Mouse (Mus musculus) testis, postnatal 14 days (tissue): ENCODE measurements at regions not wholly inside any gene's neighbourhood (a gene's known extent, or its start where the extent isn't known, plus 50 kb on each side); places are given as distances from the start of the nearest gene placed in this dataset.

Experiments
- DNase-seq: peaks from one replicate; pipeline ENCODE4 v3.0.0; 2021; ENCODE audit warnings: low spot score

DNA sequence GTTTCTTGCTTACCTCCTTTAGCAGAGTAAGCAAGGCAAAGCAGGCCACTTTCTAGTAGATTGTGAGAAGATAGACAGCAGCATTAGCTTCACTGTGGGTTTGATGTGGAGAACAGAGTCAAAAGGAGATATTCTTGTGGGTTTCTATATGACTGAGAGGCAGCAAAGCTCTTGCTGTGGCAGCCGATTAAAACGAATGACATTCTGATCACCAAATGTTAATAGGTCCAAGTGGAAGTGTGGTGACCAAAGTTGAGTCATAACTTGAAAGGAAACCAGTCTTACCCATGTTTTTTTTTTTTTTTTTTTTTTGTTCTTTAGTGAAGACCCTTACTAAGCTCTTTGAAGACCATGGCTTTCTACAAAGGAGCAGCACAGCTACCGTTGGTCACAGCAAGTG, 245.3 kb upstream of the Prep start:
- no peak for DNase-seq

DNA sequence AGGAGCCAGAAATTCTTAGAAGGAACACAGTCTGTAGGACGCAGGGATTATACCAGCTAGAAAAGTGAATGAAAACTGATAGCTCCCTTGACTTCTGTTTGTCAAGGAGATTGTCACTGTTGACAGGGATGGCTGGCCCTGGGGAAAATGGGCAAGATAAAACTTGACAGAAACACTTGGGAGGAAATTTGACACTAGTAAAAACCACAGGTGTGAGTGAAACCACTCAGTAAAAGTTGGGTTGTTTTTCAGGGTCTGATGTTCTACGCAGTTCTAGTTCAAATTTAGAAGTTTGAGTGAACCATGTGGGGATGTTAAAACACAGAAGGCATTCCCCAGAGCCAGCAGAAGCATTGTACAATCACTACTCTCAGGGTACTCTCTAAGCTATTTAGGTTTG, 246.6 kb upstream of the Prep start:
- no peak for DNase-seq

DNA sequence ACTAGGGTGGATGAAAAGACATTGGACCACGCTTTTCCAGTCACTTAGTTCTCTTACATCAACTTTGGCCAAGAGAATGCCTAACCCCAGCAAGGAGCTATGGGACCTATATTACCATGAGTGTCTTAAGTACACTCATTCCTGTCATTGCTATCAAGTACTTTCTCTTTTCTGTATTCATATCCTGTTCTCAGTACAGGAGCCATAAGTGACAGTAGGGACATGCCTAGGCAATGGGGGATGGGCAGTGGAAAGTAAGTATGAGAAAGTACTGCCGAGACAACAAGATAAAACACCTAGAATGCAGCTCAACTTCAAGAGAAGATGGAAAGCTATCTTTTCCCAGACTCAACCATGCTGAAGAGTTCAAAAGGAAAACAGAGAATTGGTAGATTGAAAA, 247.6 kb upstream of the Prep start:
- DNase-seq: no peak

DNA sequence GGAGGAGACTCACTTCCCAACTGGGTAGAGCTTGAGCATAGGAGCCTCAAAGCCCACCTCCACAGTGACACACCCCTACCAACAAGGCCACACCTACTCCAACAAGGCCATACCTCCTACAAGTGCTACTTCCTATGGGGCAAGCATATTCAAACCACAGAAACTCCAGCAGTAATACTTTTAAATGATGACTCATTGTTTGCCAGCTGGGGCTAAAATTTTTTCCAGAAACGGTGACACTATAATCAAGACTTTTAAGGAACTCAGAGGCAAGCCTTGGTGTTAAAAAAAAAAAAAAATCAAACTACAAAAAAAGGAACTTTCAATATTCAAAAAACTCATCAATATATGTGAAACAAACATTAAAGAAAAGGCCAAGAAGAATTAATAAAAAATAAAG, 248.4 kb upstream of the Prep start:
- DNase-seq: no peak

DNA sequence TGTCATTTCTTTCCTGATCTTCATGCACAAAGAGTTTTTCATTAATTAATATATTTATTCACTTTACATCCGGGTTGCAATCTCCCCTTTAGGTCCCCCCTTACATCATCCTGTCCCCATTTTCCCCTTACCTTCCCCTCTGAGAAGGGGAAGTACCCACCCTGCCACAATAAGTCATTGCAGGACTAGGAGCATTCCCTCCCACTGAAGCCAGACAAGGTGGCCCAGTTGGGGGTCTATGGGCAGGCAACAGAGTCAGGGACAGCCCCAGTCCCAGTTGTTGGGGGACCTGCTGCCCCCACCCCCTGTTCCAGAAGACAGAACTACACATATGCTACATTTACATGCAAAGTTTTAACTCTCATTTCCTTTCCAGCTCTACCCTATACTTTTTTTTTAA, 267.9 kb upstream of the Prdm1 start:
- no peak for DNase-seq

DNA sequence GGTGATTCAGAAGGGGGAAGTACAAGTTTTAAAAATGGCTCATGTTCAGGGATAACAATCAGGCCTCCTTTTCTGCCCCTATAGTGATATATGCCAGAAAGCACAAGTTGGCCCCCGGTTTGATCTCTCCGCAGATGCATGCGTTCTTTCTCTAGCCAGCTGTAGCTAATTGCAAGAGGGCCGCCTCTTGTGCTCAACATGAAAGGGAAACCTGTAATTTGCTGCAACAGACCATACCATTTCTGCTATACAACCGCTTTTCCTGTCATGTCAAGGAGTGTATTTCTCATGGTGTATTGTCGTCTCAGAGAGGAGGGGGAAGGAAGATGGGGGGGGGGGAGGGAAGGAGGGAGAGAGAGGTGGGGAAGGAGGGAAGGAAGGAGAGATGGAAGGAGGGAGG, 257.1 kb upstream of the Prdm1 start:
- DNase-seq: no peak

DNA sequence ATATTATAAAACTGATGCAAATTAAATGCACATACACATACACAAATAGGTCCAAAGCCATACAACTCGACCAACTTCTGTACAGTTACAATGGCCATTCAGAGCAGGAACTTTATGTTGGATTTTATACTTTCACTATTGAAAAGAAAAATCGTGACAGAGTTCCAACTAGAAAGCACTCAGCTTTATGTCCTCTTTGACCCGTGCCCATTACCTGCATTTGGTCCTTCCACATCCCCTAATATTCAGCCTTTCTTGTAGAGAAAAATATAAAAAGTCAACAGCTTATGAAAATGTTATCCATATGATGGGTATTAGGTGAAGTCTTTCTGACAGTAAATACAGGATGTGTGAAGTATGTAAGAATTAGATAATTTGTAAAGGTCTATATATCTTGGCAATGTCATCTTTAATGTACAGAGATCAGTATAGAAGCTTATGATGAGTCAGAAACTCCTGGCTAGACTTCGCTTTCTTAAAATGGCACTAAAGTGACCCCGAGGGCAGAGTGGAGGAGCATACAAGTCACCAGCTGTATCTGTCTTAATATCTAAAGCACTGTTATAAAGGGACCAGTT, 252.2 kb upstream of the Prdm1 start:
- DNase-seq: no peak

DNA sequence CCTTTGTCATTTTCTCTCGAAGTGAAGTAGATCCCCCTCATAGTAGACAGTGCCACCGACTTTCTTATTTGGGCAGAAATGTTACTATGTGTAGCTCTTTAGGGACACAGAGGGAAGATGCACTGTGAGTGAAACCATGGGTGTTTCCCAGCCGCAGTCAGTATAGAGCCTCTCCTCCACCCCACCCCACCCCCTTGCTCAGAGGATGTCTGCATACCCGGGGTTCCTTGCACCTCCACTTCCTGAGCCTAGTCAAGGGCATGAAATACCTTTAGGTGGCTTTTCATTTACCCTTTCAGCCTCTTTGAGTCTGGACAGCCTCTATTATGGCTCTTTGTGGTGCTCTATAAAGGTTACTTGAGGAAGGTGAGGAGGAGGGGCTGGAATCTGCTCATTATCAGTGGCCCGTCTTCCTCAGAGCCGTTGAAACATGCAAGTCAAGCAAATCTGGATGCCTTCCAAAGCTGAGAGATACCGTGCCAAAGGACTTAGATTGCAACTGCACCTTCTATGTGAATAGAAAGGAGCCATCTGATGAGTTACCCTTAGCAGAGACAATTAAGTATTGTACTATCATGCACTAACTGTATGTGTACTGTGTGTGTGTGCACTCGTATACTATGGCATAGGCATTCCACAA, 251.4 kb upstream of the Prdm1 start:
- DNase-seq: peak; percentile 6

DNA sequence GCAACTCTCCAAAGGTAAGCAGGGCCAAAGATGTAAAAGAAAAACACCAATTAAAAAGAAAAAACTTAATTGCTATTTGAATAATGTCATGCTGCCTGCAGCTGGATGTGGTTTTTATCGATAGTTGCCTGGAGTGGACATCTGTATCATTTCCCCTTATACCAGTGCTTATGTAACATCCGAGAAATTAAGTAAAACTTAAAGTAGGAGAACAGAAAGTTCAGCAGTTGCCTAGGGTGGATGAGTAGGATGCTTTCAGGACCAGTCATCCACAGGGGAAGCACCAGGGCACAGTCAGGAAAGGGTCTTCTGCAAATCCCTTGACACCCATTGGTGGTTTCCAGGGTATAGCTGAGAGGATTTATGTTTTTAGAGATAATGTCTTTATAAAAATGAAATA, 248.9 kb upstream of the Prdm1 start:
- DNase-seq: no peak

DNA sequence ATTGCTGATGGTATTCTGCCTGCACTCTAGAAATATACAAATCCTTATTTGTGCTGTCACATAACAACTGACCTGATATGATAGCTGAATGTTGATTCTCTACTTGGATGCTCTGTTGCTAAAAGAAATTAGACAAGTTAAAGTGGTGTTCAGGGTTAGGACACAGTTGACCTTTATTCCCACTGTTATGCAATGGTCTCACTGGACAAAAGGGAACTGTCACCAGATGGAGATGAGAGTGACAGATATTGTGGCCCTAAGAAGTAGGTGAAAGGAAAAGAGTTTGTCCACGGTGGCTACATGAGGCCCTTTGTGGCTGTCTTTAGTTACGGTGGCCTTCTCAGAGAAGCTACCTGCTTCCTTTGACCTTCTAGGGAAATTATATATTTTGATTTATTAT, 247.9 kb upstream of the Prdm1 start:
- DNase-seq: no peak

DNA sequence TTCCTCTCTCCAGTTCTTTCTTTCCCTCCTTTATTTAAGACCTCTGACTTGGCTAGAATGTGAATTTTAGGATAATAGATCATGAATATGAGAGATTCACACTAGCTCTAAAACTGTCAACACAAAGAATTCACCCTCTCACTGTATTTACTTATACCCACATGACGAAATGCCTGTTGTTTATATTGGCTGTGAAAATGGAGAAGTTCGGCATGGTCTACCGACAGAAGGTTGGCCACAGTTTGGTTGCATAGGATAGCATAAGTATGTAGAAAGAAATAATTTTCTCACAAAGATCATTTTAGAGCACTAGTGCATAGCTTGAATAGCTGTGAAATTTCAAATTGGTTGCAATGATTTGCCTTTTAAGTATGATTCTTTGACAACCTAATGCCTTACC, 237.2 kb upstream of the Prdm1 start:
- DNase-seq: no peak

DNA sequence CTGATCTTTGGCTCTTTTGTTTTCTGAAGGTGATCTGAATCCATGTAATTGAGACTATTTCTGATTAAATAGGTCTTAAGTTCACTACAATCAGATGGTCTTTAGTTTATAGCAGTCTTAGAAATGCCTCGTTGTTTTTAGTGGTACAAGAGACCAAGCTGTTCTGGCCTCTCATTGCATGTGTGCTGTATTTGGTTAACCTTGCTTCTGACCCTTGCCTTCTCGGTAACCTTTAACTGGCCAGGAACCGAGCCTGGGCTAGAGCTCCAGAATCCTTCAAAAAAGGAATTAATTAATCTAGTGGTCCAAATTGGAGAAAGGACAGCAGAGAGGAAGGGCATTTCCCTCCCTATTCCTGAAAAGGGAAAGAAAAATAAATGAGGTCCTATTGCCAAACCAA, 234.8 kb upstream of the Prdm1 start:
- DNase-seq: no peak

DNA sequence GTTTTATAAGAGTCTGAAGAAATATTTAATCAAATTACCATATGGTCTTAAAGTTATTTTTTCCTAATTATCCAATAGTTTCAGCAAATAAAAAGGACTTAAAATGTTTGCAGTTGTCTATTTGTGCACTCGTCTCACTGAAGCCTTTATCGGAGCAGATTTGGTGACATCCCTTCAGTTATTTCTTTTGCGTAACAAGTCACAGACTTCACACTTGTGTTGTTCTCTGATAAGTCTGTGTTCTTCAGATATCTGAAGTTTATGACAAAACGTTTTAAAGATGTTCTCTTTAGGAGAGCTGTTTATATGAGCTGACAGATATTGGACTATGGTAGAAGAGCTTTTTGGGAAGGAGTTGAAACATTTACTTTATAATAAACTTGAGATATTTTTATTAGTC, 233.8 kb upstream of the Prdm1 start:
- DNase-seq: no peak

DNA sequence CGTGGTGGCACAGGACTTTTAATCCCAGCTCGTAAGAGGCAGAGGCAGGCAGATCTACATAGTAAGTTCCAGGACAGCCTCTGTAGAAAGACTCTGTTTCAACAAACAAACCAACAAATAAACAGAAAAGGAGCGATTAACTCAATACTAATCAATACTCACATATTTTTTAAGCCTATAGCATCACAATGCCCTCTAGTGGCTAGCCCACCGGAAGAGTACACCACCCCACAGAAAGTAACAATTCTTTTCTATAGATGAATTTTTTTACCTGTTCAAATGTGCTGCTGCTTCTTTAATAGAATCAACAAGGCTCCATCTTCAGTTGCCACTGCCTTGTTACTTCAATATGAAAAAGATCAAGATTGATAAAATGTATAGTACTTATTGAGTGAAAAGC, 233.0 kb upstream of the Prdm1 start:
- DNase-seq: no peak

DNA sequence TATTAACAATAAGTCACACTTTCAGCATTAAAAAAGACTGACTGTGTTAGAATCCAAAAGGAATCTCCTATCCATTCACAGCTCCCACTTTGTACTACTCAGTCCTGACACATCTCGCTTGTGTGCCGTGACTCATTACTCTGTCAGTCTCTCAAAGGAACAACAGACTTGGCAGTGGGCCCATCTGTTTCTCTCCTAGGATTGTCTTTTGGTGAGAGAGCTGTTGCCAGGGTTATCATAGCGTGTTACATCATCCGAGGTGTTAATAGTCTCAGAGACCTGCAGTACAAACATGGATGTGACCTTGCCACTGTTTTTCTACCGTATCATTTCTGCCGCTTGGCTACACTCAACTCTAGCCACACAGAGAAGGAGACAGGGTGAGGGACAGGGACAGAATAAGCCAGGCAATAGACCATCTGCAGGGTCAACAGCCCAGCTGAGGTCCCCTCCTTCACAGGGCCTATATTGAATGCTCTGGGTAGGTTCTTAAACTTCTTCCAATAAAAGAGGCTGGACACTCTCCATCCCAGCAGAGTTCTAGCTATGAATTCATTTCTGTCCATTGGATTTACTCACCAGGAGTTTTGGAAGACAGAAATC, 227.2 kb upstream of the Prdm1 start:
- no peak for DNase-seq

DNA sequence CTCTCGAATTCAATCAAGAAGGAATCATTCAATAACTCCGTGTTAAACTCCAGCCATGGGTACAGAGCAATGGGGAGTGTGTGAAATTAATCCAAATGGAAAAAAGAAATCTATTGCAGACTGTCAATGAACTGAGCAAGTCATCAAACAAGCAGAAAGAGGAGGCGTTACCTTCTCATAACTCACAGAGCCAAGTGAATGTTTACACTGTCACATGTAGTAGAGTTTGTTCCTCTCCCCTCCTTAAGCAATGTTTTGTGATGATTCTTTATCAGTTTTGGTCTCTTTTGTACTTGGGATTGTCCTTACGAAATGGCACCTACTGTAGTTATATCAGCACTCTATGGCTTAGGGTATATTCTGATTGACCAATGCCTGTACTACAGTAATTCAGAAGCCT, 226.6 kb upstream of the Prdm1 start:
- no peak for DNase-seq

DNA sequence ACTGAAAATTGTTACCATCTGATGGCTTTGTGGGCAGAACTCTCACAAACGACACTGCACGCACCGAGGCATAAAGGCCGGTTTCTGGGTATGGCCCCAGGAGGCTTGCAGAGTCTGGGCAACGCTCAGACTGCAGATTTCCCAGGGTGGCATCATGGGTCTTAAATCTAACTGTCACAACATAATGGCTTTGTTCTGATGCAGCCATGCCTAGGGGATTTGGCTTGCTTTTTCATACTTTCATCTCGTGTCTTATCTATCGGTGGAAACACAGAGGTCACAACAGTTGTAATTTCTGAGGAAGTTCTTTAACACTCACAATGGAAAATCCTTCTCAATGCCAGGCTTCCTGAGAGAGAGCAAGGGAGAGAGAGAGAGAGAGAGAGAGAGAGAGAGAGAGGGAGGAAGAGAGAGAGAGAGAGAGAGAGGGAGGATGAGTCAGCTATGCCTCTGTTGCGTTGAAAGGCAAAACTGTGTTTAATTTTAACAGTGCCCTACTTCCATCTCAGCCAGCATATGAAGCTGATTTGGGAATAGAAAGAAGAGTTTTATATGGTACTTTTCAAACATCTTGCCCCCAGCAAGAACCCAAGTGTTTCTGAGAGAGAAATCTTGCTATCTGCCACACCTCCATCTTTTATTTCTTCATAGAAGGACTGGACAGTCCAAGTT, 224.6 kb upstream of the Prdm1 start:
- no peak for DNase-seq

DNA sequence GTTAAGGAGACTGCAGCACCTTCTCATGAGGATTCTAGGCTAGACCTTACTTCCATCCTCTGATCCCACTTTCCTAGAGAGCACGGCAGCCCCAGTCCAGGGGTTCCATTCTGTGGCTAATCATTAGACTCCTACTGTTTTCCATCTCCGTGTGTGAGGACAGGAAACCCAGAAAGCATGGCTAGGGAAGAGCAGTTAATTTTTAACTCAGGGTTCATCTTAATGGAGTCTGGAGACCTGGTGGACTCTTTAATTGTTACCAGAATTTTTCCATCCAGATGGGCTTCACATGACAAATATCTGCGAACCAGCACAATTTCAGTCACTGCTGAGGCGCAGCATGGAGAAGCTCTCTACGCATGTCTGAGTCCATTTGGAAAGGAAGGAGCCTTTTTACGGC, 222.8 kb upstream of the Prdm1 start:
- no peak for DNase-seq

DNA sequence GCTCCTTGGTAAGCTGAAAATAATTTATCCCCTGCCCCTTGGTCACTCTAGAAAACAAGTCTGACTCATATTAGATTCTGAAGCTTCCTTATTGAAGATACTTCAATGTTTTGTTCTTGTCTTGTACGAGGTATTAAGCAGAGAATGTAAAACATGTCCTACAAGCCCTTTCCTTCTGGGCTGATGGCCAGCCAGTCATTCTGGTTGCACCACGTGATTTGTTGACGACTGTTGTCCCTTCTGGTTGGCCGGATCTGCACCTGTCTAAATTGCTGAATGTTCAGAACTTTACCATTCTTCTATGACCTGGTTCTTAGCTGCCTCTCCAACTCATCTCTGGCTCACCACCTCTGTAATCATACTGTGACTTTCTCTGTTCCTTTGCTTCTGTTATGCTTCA, 220.9 kb upstream of the Prdm1 start:
- DNase-seq: no peak

DNA sequence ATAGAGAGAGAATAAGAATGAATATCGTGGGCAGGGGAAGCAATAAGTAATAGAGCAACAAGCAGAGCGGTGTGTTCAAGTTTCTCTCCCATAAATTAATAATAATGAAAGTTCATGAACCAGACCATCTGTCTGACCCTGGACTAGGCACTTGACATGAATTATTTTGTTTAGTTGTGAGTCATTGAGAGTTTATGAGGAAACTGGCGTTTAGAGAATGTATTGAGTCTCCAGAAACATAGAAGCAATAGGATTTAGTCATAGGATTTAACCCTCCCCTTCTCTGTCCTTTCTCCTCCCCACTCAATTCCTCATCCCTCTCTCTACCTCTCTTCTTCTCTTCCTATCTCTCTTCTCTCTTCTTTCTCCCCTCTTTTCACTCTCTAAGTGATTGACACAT, 219.1 kb upstream of the Prdm1 start:
- no peak for DNase-seq

DNA sequence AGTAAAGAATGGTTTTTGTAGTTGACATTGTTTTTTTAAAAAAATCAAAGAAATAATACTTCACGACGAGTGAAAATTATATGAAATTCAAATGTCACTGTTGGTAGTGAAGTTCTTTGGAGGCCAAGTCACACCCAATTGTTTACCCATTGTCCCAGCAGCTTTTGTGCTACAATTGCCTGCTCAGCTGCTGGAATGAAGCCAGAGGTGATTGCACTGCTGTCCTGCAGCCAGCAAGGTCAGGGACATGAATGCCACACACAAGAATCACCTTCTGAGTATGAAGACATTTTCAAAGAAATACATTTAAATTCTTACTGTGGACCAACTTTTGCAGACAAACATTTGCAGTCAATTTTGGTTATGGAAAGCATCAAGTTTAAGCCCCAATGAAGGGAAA, 215.9 kb upstream of the Prdm1 start:
- DNase-seq: no peak

DNA sequence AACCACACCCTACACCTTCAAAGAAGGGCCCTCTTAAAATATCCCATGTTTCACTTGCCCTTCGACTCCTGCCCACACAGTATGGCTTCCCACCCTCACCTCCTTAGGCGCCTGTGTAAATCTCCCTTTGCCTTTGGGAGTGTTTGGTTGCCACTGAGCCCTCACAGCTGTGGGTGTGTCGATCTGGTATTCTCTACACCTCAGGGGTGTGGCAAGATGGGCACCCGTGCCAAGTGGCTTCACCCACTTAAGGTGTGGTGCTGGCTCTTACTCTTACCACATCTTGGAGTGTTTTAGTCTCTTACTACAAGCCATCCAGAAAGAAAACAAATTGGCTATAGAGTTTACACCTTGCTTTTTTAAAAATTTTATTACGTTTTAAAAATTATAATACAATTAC, 205.3 kb upstream of the Prdm1 start:
- DNase-seq: no peak

DNA sequence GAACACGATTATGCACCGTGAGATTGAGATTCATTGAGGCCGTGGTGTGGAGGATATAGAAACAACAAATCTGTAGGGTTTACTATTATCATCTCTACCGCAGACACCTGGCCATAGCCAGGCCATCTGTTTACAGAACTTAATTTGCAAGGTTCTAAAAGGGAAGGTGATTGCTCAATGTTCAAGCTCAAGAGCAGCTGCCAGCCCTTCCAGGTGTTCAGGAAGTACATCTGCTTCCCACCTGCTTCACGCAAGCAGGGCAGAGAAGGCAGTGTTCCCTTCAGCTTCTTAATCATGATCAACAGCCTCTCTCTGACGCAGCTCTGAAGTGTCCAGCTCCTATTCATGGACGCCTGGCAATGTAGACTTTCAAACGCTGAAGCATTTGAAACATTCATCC, 202.4 kb upstream of the Prdm1 start:
- peak; percentile 59 for DNase-seq

DNA sequence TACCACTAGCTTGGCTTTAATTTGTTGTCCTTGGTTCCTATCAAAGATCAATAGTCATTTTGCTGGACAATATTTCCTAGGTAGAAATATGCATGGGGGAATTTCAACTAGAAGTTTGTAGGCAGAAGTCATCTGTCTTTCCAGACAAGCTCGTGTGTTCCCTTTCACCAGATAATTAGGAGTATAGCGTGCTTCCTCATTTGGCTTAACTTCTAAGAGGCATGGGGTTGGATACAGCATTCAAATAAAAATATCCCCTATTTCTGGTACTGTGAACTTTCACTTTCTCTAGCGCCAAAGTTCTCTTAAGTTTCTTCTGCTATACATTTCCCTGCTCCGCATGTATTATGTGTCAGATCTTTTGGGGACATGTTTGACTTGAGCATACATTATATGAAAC, 200.7 kb upstream of the Prdm1 start:
- no peak for DNase-seq
